ENCODE assay signal across 24 mouse cellular contexts in genomic region chr13:94577177-94577540, GRCm38 (mm10).
DNase-seq lines count a peak whose midpoint lies in the region; ATAC-seq lines count a peak whose summit lies in the region.
"Had no signal": no experiment of that assay in that cellular context is flagged by ENCODE, and none has a peak within 500 bp of the region (broad histone marks: within the 10 kb centered on the region; RNA-seq: fewer than 3 reads in every experiment).

No protein-coding gene starts in this region.

- DNase-seq in heart, adult 11 months, result peak; percentile 51
- DNase-seq in heart, postnatal 14 days, result no peak
- DNase-seq in midbrain, embryonic 10.5 days (ENCODE audit: low spot score), result no peak
- DNase-seq in midbrain, embryonic 14.5 days, result no peak
- no peak for DNase-seq in left cerebral cortex, postnatal 25 days (ENCODE audit: low spot score in 2 of 2)
- DNase-seq: adrenal gland, postnatal 10 days; B cell, adult 2 months; cerebellum, adult 18-20 months; gastrocnemius, adult 2 months; heart, postnatal 4 days; kidney, adult 8-10 months; kidney, postnatal 36 days; lung, postnatal 36 days; thymus, adult 18-20 months; thymus, postnatal 36 days had no signal

- WGBS in midbrain, embryonic 10.5 days, result 50% methylated on average over 2 of the region's 2 CpGs
- 63% methylated on average over 2 of the region's 2 CpGs for WGBS in midbrain, embryonic 16.5 days
- 53% methylated on average over 2 of the region's 2 CpGs for WGBS in forebrain, embryonic 15.5 days
- WGBS in midbrain, embryonic 14.5 days, result 50% methylated on average over 2 of the region's 2 CpGs

- H3K4me3 ChIP-seq in midbrain, embryonic 10.5 days, result no peak overlapping the region
- no peak overlapping the region for H3K4me3 ChIP-seq in midbrain, embryonic 16.5 days (ENCODE audit: low read depth, low read length)
- no peak overlapping the region for H3K4me3 ChIP-seq in forebrain, embryonic 15.5 days
- no peak overlapping the region for H3K4me3 ChIP-seq in midbrain, embryonic 14.5 days (replicated peaks; ENCODE audit: low read depth, low read length)
- H3K4me3 ChIP-seq: embryonic facial prominence, embryonic 13.5 days; erythroblast, embryonic 14.5 days; gastrocnemius, adult 2 months; heart, embryonic 15.5 days; liver, embryonic 15.5 days; lung, embryonic 15.5 days; megakaryocyte, embryonic 14.5 days had no signal

- 0 out of 2 replicates have a peak overlapping the region, but pooled peaks have one; percentile 59 for H3K27ac ChIP-seq in midbrain, embryonic 10.5 days (replicated peaks)
- no peak overlapping the region for H3K27ac ChIP-seq in midbrain, embryonic 16.5 days (ENCODE audit: low read length)
- H3K27ac ChIP-seq in forebrain, embryonic 15.5 days (replicated peaks), result peak overlapping the region; percentile 82
- H3K27ac ChIP-seq in midbrain, embryonic 14.5 days (replicated peaks; ENCODE audit: low read depth, low read length), result peak overlapping the region; percentile 65
- H3K27ac ChIP-seq: embryonic facial prominence, embryonic 13.5 days; gastrocnemius, adult 2 months; heart, embryonic 15.5 days; liver, embryonic 15.5 days; lung, embryonic 15.5 days had no signal

- ATAC-seq in midbrain, embryonic 16.5 days, result no peak
- no peak for ATAC-seq in forebrain, embryonic 15.5 days (replicated peaks)
- no peak for ATAC-seq in midbrain, embryonic 14.5 days (ENCODE audit: low FRiP score, low TSS enrichment)

- H3K9me3 ChIP-seq in midbrain, embryonic 10.5 days (replicated peaks), result no peaks in the 10 kb centered on the region
- H3K9me3 ChIP-seq in midbrain, embryonic 16.5 days (replicated peaks; ENCODE audit: control insufficient read depth, low read length, poor library complexity, severe bottlenecking), result no peaks in the 10 kb centered on the region
- H3K9me3 ChIP-seq in forebrain, embryonic 15.5 days, result no peaks in the 10 kb centered on the region
- no peaks in the 10 kb centered on the region for H3K9me3 ChIP-seq in midbrain, embryonic 14.5 days (ENCODE audit: control insufficient read depth, low read length)
- H3K9me3 ChIP-seq: embryonic facial prominence, embryonic 13.5 days; heart, embryonic 15.5 days; liver, embryonic 15.5 days; lung, embryonic 15.5 days; megakaryocyte, embryonic 14.5 days had no signal

- H3K27me3 ChIP-seq in midbrain, embryonic 10.5 days (ENCODE audit: low read depth, poor library complexity, severe bottlenecking), result peaks cover 95% of the 10 kb centered on the region
- H3K27me3 ChIP-seq in midbrain, embryonic 16.5 days (ENCODE audit: control insufficient read depth, insufficient read depth, low read depth, low read length), result peaks cover 16% of the 10 kb centered on the region
- no peaks in the 10 kb centered on the region for H3K27me3 ChIP-seq in forebrain, embryonic 15.5 days
- peaks cover 36% of the 10 kb centered on the region for H3K27me3 ChIP-seq in midbrain, embryonic 14.5 days (ENCODE audit: control insufficient read depth, insufficient read depth, low read length)
- H3K27me3 ChIP-seq: CH12.LX; liver, embryonic 15.5 days had no signal

- no peak overlapping the region for H3K4me2 ChIP-seq in midbrain, embryonic 16.5 days (ENCODE audit: low read length)
- H3K4me2 ChIP-seq in forebrain, embryonic 15.5 days (replicated peaks), result no peak overlapping the region
- H3K4me2 ChIP-seq in midbrain, embryonic 14.5 days (ENCODE audit: low read length), result peak overlapping the region; percentile 32; the same call in 1 of the 2 replicates
- H3K4me2 ChIP-seq: embryonic facial prominence, embryonic 13.5 days; heart, embryonic 15.5 days; liver, embryonic 15.5 days; lung, embryonic 15.5 days had no signal

- intact Hi-C loops in heart, postnatal 14 days (cut with DNase I), result no loop called here
- intact Hi-C loops in left cerebral cortex, postnatal 25 days (cut with DNase I), result no loop called here

- H3K4me1 ChIP-seq in midbrain, embryonic 10.5 days, result peaks cover 32% of the 10 kb centered on the region
- H3K4me1 ChIP-seq in midbrain, embryonic 16.5 days (ENCODE audit: control insufficient read depth, insufficient read depth, low read length), result peaks cover 22% of the 10 kb centered on the region
- H3K4me1 ChIP-seq in forebrain, embryonic 15.5 days, result peaks cover 27% of the 10 kb centered on the region
- peaks cover 23% of the 10 kb centered on the region for H3K4me1 ChIP-seq in midbrain, embryonic 14.5 days (ENCODE audit: control insufficient read depth, insufficient read depth, low read length)
- H3K4me1 ChIP-seq: heart, embryonic 15.5 days; liver, embryonic 15.5 days; lung, embryonic 15.5 days; megakaryocyte, embryonic 14.5 days had no signal

- no peak overlapping the region for H3K9ac ChIP-seq in midbrain, embryonic 16.5 days (ENCODE audit: low read depth, low read length)
- H3K9ac ChIP-seq in forebrain, embryonic 15.5 days (replicated peaks), result no peak overlapping the region
- H3K9ac ChIP-seq in midbrain, embryonic 14.5 days (replicated peaks; ENCODE audit: low read length), result no peak overlapping the region
- H3K9ac ChIP-seq: embryonic facial prominence, embryonic 13.5 days; heart, embryonic 15.5 days; liver, embryonic 15.5 days; lung, embryonic 15.5 days had no signal

- H3K36me3 ChIP-seq in midbrain, embryonic 10.5 days, result no peaks in the 10 kb centered on the region
- H3K36me3 ChIP-seq in midbrain, embryonic 16.5 days (ENCODE audit: control insufficient read depth, insufficient read depth, low read length), result no peaks in the 10 kb centered on the region
- H3K36me3 ChIP-seq in forebrain, embryonic 15.5 days, result no peaks in the 10 kb centered on the region
- no peaks in the 10 kb centered on the region for H3K36me3 ChIP-seq in midbrain, embryonic 14.5 days (ENCODE audit: control insufficient read depth, insufficient read depth, low read length)
- H3K36me3 ChIP-seq: embryonic facial prominence, embryonic 13.5 days; heart, embryonic 15.5 days; liver, embryonic 15.5 days; lung, embryonic 15.5 days had no signal
